Mouse (Mus musculus) G1E (cell line): ENCODE measurements around the gene Gnat1.

ENCODE experiments used
- CTCF ChIP-seq: IDR thresholded peaks from 2 replicates; pipeline ENCODE4 v1.5.1; 2012; ENCODE audit warnings: low read depth, low read length, inconsistent platforms, mixed read lengths
- POLR2AphosphoS5 ChIP-seq: IDR thresholded peaks from 2 replicates; pipeline ENCODE4 v1.6.1; 2012; ENCODE audit warnings: low read depth, low read length, inconsistent platforms; ENCODE audit not compliant: insufficient replicate concordance

GRCm38 (mm10) chr9:107688939-107689338 is 9.4 kb upstream of the Gnat1 start:
- TF ChIP-seq CTCF, result no peak
- TF ChIP-seq POLR2AphosphoS5, result no peak
